Mouse (Mus musculus) B cell, adult 67 days (primary cell): ENCODE results near the gene Spag9. TPM values are rescaled to one million over a fixed set of nuclear protein-coding genes. Genes with fewer than 3 reads are reported as not detected.

Experiments
- total RNA-seq, 2 experiments: library from RNA; stranded (reverse); gene quantifications; 4 replicates each; pipeline ENCODE4 v1.2.4; 2023

Gene Spag9
- 100 to 1,000 TPM; 189 to 196 TPM for total RNA-seq

DNA sequence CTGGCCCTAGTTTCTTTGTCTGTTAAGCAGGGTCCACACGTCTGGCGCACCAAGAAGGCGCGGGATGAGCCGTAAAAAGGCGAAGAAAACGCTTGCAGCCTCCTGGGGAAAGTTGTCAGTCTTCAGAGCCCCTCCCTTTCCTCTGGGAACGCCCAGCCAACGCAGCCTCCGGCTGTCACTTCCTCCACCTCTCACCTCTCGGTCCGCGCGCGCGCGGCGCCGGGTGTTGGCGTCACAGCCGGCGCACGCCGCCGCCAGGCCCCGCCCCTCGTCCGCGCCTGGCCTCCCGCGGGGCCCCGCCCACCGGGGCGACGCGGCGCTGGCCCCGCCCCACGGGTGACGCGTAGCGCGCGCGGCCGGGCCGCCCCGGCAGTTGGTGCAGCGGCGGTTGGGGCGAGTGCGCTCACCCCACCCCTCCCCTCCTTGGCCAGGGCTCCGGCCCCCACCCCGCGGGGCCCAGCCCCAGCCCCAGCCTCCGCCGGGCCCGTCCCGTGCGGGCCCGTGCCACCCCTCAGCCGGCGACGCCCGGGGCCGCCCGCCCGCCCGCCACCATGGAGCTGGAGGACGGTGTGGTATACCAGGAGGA lies at the start of gene Spag9:
Spag9 (plus strand) TSS at position 372 of the 586 bp plus-strand sequence.

DNA sequence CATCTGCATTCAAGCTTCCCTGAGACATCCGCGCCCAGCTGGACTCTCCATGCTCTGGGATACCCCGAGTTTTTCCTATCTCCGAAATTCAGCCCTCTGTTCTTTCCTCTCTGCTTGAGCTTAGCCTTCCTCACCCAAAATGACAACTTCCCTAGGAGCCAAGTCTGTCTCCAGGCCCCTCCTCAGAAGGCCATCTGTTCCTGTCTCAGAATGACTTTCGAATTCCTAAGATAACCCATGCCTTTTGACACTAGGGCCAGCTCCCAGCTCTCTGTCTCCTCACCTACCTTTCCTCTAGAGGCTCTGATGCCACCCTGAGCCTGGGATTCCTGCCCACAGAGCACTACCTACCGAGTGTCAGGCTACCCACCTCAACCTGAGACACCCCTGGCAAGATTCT lies 39.7 kb upstream of the Spag9 start, which contains the start of gene Nme2:
Nme2 (minus strand) TSS at position 101 of the 400 bp plus-strand sequence.

DNA sequence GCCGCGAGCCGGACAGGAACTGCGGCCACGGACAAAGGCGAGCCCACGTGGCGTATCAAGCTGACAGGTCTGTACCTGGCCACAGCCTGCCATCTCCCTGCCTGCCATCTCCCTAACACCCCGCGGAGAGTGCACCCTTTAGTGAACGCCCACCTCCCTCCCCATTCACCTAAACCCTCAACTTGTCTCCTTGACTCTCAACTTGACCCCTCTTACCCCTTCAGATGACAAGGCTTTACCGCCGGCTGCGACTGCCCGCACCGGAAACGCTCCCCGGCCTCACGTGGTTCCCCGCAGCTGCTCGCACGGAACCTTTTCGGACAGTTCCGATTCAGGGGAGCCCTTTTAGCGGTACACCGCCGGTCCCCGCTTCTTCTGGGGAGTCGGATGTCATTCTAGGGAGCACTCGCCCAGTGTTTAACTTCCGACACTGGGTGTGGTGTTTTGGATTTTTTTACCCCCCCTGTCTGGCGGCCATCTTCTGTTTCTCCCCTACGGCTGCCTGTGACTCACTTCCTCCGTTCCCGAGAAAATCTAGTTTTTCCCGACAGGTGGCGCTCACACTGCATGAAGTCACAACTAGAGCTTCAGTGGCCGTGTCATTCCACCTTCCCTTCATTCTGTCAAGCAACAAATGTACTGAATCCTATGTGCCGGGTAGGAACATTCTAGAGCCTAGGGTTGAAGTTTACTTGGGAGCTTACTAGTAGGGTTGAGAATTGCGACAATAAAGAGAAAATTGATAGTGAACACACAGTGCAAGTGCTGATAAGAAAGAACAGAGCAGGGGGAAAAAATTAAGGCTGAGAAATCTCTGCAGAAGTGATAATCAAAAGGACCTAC lies 27.7 kb upstream of the Spag9 start, which contains the start of the genes Gm20390 and Nme1:
Gm20390 (minus strand) TSS at position 289 of the 843 bp plus-strand sequence.
Nme1 (minus strand) TSS at position 517 of the 843 bp plus-strand sequence.

Other genes starting within 250 kb of the Spag9 start
- 10 to 100 TPM; 54.9 to 57.8 TPM for gene Utp18, start 110.3 kb upstream of the Spag9 start, total RNA-seq
- 10 to 100 TPM; 67.8 to 74.6 TPM for gene Mbtd1, start 110.2 kb upstream of the Spag9 start, total RNA-seq
- gene Nme2, start 39.8 kb upstream of the Spag9 start, total RNA-seq: 100 to 1,000 TPM; 152 to 165 TPM
- 10 to 100 TPM; 55.9 to 58.3 TPM for gene Gm20390, start 27.8 kb upstream of the Spag9 start, total RNA-seq
- 10 to 100 TPM; 34.0 to 39.3 TPM for gene Nme1, start 27.6 kb upstream of the Spag9 start, total RNA-seq
- 10 to 100 TPM; 28.9 to 35.3 TPM for gene Tob1, start 215.4 kb downstream of the Spag9 start, total RNA-seq
- gene Wfikkn2, start 249.9 kb downstream of the Spag9 start, total RNA-seq: not detected